Mouse (Mus musculus) spleen, postnatal 10 days (tissue): ENCODE data around the gene Sgms1.
"Not testable (repeated sequence)": the region's sequence is repeated elsewhere in the genome, so short reads cannot be mapped to it uniquely, and the experiment has no call there.

Experiments
- DNase-seq, 2 experiments: peaks; one replicate each; pipeline ENCODE4 v3.0.0; 2021 to 2022; ENCODE audit warnings: low spot score in 2 of 2

Sgms1 gene

DNA sequence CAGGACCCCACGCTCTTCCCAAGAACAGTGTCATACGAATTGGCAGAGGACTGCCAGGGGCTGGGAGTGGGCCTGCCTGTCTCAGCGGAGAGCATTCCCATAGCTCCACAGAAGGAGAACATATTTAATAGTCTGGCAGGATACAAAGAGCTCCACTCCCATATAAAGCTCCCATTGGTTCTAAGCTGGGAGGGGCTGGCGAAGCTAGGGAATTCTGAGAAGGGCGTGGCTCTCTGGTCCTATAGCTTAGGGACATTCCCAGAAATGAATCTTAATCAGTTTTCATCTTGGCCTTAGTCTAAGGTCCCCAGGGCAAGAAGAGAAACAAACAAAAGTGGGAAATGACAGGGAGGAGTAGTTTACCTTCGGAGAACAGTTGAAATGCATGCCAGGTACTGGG lies 247.1 kb downstream of the Sgms1 start:
- DNase-seq, result no peak

DNA sequence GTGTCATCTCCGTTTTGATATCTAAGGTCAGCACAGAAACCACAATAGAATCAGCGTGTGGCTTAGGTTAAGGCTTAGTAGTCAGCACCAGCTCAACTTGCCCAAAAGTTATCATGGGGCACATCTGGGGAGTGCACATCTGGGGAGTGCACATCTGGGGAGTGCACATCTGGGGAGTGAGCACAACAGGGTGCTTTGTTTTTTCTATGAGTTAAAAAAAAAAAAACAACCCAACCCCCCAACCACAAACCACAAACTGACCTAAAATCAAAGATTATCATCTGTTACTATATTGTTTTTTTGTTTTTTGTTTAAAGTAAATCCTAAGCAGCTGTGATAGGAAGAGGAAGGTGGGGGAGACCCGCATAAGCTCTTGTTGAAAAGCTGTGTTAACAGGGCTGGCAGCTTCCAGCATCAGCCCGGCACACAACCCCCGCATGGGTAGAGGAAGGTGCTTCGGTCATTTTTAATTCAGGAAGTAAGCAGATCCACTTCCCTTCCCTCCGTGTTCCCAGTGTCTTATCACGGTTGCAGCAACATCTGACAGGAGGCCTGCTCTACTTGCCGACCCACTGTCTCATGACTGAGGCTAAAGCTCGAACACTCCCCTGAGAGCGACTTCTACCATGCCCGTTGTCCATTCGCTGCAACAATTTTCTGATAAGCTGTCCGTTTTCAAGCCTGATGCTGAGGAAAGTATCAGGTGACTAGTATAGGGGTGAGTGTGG lies 251.0 kb downstream of the Sgms1 start:
- DNase-seq, result no peak

DNA sequence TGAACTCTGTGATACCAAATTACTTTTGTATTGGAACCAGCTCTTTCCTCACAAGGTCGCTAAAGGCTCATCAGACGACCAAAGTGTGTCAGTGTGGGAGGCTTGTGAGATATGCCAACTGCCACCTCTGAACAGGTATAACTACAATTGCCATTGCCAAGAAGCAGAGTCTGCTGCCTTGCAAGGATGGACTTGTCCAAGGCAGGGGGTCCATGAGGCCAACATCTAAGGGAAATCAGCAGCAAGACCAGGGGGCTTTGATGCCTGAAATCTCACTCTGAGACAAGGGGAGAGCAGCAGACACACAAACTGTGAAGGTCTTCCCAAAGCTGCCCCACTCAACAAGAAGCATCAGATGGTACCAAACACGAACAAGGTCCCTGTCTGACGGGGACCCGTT lies 251.6 kb downstream of the Sgms1 start:
- DNase-seq, result no peak

DNA sequence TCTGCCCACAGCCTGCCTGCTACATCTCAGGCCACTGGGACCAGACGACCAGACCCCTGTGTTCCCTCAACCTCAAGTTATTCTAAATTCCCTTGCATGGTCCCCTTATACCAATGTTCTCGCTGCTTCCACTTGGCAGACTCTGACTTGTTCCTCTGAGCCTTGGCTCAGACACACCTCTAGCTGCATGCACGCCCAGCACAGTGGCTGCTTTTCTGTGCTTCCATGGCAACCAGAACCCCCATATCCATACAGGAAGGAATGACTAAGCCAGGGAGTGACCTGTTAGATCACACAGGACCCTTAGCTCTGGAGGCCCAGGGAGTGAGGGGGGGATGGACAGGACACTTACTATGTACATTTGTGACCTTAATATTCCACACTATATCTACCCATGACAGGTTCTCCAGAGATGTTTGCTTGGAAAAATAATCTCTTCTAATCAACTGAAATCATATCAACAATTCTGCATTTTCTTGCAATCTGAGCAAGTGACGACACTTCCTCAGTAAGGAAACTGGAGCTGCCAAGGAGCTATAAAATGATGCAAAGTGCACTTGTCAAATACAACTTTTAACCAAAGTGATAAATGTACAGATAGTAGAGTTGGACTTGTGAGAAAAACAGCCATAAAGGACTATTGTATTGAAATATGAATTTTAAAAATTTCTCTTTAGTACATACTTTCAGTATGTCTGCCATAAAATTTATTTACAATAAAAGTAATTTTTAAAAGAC lies 252.5 kb downstream of the Sgms1 start:
- DNase-seq, result no peak

DNA sequence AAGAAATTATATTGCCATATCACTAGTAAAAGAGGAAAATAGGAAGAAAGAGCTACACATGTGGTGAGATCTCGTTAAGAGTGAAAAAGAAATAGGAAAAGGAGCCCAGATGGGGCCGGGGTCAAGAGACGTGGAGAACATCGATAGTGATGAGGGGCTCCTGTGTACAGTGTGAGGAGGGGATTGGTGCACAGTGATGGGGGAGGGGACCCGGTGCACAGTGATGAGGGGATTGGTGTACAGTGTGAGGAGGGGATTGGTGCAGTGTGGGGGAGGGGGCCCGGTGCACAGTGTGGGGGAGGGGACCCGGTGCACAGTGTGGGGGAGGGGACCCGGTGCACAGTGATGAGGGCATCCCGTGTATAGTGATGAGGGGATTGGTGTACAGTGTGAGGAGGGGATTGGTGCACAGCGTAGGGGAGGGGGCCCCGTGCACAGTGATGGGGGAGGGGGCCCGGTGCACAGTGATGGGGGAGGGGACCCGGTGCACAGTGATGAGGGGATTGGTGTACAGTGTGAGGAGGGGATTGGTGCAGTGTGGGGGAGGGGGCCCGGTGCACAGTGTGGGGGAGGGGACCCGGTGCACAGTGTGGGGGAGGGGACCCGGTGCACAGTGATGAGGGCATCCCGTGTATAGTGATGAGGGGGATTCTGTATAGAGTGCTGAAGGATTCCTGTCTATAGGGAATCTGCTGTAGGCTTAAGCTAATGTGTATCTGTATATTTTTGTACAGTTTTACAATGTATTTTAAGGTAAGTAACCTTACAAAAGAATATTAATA lies 257.6 kb downstream of the Sgms1 start:
- DNase-seq, result not testable (repeated sequence)

DNA sequence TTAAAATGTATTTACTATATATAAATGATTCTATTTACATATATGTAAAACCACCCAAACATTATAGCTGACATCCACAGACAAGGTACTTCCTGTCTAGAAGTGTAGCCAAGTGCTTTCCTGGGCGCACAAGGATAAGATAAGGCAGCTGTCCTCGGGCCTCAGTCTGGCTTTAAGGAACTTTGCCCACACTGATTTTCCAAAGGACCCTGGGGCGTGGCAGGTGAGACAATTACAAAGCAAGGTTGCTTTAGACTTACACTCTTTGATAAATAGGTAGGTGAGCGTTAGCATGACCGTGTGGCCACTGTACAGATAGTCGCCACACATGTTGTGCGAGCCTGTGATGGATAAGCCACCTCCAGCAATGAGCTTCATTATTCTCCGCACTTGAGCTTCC lies 260.2 kb downstream of the Sgms1 start:
- DNase-seq, result no peak

DNA sequence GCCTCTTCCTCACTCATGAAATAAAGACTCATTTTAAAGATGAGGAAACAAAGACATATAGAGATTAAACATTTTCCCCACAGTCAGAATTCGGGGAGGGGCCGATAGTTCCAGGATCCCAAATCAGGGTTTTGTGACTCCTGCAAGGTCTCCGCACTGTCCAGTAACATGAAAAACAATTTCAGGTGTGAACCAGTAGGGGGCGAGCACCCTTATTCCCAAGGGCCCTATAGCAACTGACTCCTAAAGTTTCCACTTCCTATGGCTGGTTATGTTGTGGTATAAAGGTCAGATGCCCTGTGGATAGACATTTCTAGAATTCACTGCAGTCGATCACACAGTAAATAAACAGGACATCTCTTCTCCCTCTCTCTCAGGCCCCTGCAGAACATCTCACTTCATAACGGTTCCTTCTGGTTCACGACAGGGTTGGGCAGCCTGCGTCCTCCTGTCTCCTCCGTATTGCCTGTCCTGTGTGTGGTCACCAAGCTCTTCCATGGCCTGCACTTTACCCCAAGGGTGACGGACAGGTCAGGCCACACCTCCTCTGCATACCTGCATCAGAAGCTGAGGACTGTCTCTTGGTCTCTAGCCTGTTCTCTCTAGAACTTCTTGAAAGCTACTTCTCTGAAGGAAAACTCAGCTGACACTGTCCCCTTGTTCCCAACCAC lies 262.2 kb downstream of the Sgms1 start:
- DNase-seq, result peak in 1 of 2 experiments; percentile 30

DNA sequence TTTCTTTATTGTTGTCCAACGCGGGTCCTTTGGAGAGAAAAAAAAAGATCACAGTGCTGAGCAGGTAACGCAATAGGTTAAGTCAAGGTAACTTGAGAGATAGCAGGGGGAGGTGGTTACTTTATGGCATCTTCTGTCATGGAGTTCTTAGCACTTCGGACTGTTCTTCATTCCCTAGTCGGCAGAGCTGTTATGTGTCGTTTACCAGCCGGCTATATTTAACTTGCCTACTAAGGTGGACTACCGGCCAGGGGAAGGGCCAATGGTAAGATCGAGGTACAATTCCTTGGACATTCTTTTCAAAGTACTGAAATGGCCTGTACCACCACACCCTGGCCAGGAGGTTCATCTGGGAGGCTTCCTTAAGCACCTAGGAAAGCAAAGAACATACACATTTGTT lies 265.4 kb downstream of the Sgms1 start:
- DNase-seq, result no peak

DNA sequence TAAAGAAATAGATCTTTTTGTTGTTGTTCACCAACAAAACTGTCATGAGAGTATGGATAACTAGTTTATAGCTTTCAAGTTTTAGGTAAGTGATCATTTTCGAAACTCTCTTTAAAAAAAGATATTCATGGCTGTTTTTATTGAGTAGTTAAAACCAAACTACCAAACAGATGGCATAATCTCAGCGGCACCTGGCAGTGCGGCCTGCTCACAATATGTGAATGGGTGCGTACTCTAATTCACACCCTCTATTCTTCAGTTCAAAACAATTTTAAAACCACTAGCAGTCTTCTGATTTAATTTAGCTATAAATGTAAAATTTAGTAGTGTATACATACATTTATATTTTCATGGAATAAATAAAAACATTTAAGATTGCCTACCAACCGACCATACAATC lies 266.3 kb downstream of the Sgms1 start:
- no peak for DNase-seq

DNA sequence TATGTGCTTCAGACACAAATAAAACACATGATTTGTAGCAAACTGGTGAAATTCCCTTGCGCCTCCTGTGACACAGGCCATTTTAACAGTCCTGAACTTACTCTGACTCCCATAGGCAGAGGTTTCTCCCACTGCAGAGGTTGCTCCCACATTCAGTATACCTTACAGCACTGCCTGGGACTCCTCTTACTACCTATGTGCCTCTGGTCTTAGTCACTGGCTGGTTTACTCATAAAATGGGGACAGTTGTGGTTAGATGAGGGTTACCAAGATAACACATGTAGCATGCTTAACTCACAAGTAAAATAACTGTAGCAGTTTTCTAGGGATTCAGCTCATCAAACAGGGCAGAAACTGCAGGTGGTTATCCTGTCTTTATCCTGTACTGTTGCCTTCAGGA lies 268.7 kb downstream of the Sgms1 start:
- no peak for DNase-seq

DNA sequence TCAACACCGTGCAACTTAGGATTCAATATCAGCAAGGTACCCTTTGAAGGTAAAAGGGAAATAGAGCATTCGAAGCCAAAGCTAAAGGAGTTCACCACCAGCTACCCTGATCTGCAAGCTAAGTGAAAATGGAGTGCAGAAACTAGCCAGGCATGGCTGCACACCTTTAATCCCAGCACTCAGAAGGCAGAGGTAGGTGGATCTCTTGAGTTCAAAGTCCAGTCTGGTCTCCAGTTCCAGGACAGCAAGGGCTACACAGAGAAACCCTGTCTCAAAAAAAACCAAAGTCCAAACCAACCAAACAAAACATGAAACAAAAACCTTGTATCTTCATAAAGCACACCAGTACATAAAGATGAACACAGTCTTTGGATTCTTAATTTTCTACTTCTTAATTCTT lies 269.8 kb downstream of the Sgms1 start:
- DNase-seq, result no peak

DNA sequence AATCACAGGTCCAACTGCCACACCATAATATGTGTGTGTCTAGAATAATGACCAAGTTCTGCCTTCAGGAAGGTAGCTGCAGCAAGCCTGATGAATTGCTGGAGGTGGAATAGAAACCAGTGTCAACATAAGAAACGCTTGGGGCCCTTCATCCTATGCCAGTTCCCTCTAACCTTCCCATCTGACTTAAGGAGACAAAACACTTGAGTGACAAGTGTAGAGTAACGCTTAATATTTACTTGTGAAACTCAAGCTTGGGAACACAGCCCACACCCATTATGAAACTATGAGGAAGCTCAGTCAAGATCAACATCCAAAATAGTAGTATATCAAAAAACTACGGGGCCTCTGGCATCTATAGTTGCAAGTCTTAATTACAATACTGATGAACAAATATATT lies 271.0 kb downstream of the Sgms1 start:
- no peak for DNase-seq

DNA sequence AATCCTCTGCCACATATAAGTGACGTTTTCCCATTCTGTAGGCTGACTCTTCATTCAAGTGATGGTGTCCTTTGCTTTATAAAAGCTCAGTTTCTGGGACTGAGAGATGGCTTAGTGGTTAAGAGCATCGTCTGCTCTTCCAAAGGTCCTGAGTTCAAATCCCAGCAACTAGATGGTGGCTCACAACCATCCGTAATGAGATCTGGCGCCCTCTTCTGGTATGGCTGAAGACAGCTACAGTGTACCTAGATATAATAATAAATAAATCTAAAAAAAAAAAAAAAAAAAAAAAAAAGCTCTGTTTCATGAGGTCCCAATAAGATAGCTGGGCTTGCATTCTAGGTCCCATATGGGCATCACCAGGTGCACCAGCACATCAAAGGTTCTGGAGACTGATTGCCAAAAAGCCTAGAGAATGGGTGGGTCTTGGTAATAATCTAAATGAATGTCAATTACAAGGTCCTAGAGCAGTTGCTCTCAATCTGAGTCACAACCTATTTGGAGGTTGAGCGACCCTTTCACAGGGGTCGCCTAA lies 272.0 kb downstream of the Sgms1 start:
- peak in 1 of 2 experiments; percentile 49 for DNase-seq

DNA sequence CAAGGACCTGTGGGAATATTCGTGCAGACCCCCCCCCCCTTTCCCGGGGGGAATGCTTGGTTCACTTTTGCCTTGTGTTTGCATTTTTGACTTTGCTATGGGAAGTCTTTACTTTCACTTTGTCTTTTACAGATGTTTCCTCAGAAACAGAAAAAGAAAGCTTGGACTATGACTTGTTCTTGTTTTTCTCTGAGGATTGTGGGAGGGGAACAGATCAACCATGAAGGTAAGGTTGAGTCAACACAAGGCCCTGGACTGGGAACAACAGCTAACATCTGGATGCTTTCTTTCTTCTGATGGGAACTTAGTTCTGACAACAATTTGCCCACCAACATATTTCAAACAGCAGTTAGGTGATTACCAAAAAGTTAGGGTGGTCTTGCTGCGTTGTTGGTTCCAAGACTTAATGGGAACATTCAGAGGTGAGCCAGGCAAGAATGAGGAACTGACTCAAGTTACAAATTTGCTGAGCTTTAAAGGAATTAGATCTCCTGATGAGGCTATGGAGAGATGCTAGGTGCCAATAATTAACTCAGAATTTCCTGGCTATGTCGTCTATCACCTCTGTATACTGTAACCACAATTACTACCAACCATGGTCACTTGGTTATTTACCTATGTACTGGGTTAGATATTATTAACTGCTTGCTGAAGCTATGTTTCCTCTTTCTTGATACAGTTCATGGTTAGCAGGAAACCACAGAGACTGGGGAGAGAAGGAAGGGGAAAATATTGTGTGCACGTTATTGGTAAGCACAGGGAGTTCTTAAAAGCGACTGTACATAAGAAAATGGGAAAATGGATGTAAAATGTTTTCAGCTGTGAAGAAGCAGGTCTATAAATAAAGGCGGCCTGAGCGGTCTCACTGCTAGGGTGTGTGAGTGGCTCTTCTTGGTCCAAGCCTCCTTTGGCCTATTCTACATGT lies 277.4 kb downstream of the Sgms1 start:
- no peak for DNase-seq

DNA sequence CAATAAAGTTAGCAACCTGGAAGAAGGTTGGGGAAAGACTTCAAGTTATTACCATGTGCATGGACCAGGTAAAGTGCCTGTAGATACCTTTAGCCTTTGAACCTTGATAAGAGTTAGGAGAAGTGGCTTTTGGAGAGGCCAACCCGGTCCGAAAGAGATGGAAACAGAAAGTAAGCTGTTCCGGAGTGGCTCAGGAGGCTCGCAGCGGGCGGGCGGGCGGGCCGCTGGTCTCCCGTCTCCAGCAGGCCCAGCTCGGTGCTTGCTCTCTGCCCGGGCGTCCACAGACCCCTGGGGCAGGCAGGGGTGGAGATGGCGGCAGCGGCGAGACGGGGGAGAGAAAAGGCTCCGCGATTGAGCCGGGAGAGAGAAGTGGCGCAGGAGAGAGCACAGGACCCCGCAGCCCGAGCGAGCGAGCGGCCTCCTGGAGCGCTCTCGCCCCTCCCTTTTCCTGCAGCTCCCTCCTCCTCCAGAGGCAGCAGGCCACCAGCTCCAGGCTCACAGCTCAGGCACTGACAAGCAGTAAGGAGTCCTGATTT lies 281.7 kb downstream of the Sgms1 start, which contains the start of gene Asah2:
Gene Asah2, minus strand, starts transcription at position 441 of the 536 bp plus-strand sequence.
- DNase-seq, result peak; percentile 67 to 71

DNA sequence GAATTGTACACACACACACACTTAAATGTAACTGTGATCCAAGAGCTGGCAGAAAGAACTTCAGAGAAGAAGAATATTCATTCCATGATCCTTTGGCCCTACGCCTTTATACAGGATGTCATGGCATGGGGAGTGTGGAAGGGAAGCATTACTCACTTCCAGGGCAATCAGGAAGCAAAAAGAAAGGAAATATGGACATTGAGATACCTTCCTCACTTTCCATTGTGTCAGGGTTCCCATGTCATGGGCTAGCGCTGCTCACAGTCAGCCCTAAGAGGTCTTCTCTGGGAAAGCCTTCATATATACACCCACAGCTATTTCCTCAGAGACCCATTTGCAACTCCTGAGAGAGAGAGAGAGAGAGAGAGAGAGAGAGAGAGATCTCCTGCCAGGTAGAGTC lies 282.8 kb downstream of the Sgms1 start:
- no peak for DNase-seq

DNA sequence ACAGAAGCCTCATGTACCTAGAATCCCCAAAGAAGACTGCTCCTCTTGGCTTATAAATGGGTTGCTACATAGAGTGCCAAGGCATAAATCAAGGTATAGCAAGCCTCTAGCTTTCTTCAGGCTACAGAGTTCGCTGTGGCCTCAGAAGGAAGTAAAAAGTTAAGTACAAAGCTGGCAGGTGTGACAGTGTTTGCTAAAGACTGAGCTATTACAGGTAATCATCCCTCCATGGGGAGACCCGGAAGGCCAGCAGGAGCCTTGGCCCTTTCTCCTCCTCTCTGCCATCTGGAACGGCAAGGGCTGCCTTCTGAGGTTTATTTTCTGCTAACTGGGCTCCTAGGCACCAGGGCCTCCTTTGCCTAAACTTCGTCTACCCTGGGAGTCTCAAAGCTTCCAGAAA lies 285.3 kb downstream of the Sgms1 start:
- DNase-seq, result no peak

DNA sequence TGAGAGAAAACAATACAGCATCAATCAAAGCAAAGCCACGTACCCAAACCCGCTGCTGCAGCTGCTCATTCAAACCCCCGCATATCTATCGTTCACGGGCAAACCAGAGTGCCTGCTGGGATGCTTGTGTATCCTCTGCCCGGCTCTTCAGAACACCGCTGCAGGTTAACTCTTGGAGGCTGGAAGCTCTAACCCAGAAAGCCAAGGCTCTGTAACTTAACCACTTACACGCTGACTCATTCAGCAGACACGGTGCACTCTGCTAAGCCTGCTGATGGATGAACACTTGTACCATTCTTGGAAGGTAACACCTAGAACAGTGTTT lies 286.6 kb downstream of the Sgms1 start:
- DNase-seq, result no peak

DNA sequence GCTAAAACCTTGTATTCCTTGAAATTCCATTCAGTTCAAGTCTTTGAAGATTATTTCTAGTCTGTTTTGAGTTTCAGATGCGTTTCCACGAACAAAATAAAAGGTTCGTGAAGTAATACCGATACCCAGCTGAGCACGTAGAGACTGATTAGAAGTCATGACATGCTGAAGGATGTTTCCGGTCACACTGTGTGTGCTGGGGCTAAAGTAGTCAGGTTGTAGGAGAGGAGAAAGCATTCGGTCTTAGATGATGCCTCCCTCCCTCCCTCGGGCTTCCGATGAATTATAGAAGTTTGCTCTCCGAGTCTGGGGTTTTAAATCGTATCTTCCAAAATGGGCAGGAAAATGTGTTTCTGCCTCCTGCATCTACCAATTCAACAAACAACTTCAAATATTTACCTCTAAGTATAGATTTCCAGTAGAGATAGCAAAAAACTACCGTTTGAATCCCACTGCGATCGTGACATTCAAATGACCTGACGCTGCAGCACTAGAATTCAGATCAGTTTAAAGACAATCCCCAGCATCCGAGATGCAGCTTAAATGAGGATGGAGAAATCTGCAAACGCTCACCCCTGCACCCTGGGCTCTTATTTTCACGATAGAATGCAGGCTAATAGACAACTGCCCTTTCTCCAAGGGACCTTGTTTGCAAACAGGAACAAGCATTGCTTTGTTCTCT lies 287.1 kb downstream of the Sgms1 start:
- no peak for DNase-seq

DNA sequence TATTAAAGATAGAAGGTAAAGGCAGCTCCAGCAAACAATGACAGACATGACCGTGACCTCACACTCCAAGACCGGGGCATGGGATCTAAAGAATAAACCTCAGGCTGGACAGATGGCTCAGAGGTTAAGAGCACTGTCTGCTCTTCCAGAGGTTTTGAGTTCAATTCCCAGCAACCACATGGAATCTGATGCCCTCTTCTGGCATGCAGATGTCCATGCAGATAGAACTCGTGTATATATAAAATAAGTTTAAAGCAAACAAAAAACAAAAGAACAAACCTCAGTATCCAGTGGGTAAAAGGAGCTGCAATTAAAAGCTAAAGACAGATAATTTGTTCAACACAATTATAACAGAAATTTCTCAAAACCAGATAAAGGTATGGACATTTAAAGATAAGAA lies 290.9 kb downstream of the Sgms1 start:
- DNase-seq, result no peak
